Mouse (Mus musculus): ENCODE data around the gene Tcam1. TPM values are rescaled to one million over a fixed set of nuclear protein-coding genes. Genes with fewer than 3 reads are reported as not detected.

The Tcam1 gene
- total and polyA plus RNA-seq, 3 experiments: 4.6 to 8.9 TPM; not detected in 1

DNA sequence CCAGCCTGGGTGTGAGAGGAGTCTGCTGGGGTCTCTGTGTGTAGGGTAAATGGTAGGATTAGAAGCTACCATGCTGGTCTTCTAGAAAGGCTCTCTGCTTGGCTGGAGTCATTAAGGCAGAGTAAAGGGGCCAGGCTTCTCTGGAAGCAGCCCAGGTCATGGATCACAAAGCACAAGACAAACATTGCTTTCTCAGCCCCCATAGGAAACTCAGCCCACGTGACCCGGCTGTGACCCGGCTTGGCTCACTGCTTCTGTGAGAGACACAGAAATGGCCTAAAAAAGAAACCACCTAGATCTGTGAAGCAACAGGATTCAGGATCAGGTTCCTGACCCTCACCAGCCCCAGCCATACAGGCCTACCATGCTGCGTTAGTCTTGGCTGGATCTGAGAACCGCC, 48.4 kb downstream of the Tcam1 start:
- Histone ChIP-seq H3K9ac (ENCODE audit: control insufficient read depth, low read depth, low read length, poor library complexity, severe bottlenecking) (no peak overlapping the region), H3K79me2 (ENCODE audit: control insufficient read depth, insufficient read depth, low read length, poor library complexity) (no peaks in the 10 kb centered on the region), H3K27me3 (ENCODE audit: control insufficient read depth in 1 of 2, insufficient read depth in 2 of 2, low read length in 2 of 2) (no peaks in the 10 kb centered on the region; a peak in 2 of 4 replicates), H3K4me3 (ENCODE audit: control insufficient read depth in 1 of 2, insufficient read depth in 1 of 2, low read depth in 2 of 2, low read length in 2 of 2) (no peak overlapping the region), H3K27ac (ENCODE audit: control insufficient read depth, low read depth, low read length) (no peak overlapping the region), H3K4me1 (ENCODE audit: control insufficient read depth in 1 of 2, insufficient read depth in 2 of 2, low read length in 2 of 2) (peaks cover 0 to 24% of the 10 kb centered on the region in 2 experiments; a peak in 2 of 4 replicates), H3K36me3 (ENCODE audit: control insufficient read depth in 1 of 2, insufficient read depth in 2 of 2, low read length in 2 of 2) (peaks cover 0 to 12% of the 10 kb centered on the region in 2 experiments; a peak in 2 of 4 replicates), H3K9me3 (replicated peaks; ENCODE audit: insufficient read depth, low read length) (no peaks in the 10 kb centered on the region)
- no peak for DNase-seq (ENCODE audit: low read depth, low spot score)
- no peak for TF ChIP-seq ZNF384 (IDR thresholded peaks at IDR 0.05; ENCODE audit: low read depth, low read length)

DNA sequence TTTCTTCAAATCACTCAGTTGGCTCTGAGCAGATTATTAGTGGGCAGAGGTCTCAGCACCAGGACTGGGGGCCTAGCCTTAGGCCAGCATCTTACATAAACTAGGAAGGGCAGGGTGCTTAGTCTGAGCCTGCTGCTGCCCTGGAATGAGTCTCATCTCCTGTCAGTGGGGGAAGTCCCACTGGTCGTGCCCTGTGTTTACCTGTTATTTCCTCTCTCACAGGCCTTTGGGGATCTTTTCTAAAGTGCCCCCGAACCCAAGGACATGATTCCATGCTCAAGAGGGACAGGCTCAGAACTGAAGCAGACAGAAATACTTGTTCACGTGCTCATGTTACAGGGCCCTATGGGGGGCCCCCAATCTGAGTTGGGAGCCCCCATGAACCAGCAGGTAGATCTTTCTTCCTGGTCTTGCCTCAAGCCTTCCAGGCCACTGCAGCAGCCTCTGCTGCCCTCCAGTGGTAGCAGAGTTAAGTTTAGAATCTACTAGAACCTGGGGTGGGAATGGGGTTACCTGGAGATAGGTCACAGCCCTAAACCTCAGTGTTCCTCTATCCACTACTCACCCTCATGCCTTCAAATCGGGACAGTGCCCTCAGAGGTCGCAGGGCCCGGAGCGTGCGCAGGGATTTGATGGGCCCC, 49.2 kb downstream of the Tcam1 start:
- no peaks in the 10 kb centered on the region; a peak in 2 of 4 replicates for H3K27me3 ChIP-seq (ENCODE audit: control insufficient read depth in 1 of 2, insufficient read depth in 2 of 2, low read length in 2 of 2)
- DNase-seq (ENCODE audit: low read depth, low spot score): peak; percentile 73
- no peaks in the 10 kb centered on the region for H3K9me3 ChIP-seq (replicated peaks; ENCODE audit: insufficient read depth, low read length)
- no peak for TF ChIP-seq USF2 (IDR thresholded peaks at IDR 0.05; ENCODE audit: borderline replicate concordance in 1 of 2, insufficient read depth in 1 of 2, low read depth in 1 of 2, low read length in 2 of 2)
- TF ChIP-seq EP300 (IDR thresholded peaks at IDR 0.05; ENCODE audit: low read depth in 1 of 2, low read length in 2 of 2): 0 out of 4 replicates have a peak, but pooled peaks of 1 of the 2 experiments have one; percentile 6
- TF ChIP-seq CTCF (IDR thresholded peaks at IDR 0.05 in 2 of 3, conservative IDR thresholded peaks at IDR 0.05 in 1 of 3; ENCODE audit: control insufficient read depth in 1 of 3, insufficient read depth in 1 of 3, low read depth in 2 of 3, low read length in 3 of 3, poor library complexity in 1 of 3, severe bottlenecking in 1 of 3): peak; percentile 74 to 93 (median 93)
- TF ChIP-seq RAD21 (IDR thresholded peaks at IDR 0.05; ENCODE audit: low read depth, low read length): peak; percentile 90
- TF ChIP-seq TBP (IDR thresholded peaks at IDR 0.05; ENCODE audit: low read depth, low read length): no peak
- peak; percentile 90 for TF ChIP-seq SMC3 (IDR thresholded peaks at IDR 0.05; ENCODE audit: low read depth, low read length)
- TF ChIP-seq ELF1 (IDR thresholded peaks at IDR 0.05; ENCODE audit: low read depth, low read length): peak; percentile 44; the same call in 1 of the 2 replicates
- TF ChIP-seq MAFK (IDR thresholded peaks at IDR 0.05; ENCODE audit: borderline replicate concordance, low read depth, low read length): no peak
- 0 out of 2 replicates have a peak, but pooled peaks have one; percentile 20 for TF ChIP-seq TCF12 (IDR thresholded peaks at IDR 0.05; ENCODE audit: low read depth, low read length)
- TF ChIP-seq MYC (IDR thresholded peaks at IDR 0.05; ENCODE audit: low read depth, low read length): no peak
- peak; percentile 45; the same call in 1 of the 2 replicates for TF ChIP-seq HCFC1 (IDR thresholded peaks at IDR 0.05; ENCODE audit: low read depth, low read length)
- peak; percentile 80 for TF ChIP-seq ZC3H11A (IDR thresholded peaks at IDR 0.05; ENCODE audit: low read depth, low read length)
- no peak for TF ChIP-seq TAL1 (IDR thresholded peaks at IDR 0.05; ENCODE audit: low read length)
- TF ChIP-seq ZKSCAN1 (IDR thresholded peaks at IDR 0.05; ENCODE audit: low read depth, low read length): no peak
- no peak for TF ChIP-seq MXI1 (IDR thresholded peaks at IDR 0.05; ENCODE audit: low read depth, low read length)
- no peak for TF ChIP-seq USF1 (IDR thresholded peaks at IDR 0.05; ENCODE audit: low read depth, low read length)
- no peak for TF ChIP-seq NRF1 (IDR thresholded peaks at IDR 0.05; ENCODE audit: insufficient read depth, low read depth, low read length, poor library complexity, severe bottlenecking)
- no peak for TF ChIP-seq JUND (IDR thresholded peaks at IDR 0.05; ENCODE audit: low read depth, low read length)
- 0 out of 2 replicates have a peak, but pooled peaks have one; percentile 46 for TF ChIP-seq SIN3A (IDR thresholded peaks at IDR 0.05; ENCODE audit: low read length)
- peak; percentile 67; the same call in 1 of the 2 replicates for TF ChIP-seq MAZ (IDR thresholded peaks at IDR 0.05; ENCODE audit: low read depth, low read length)
- TF ChIP-seq MYB (IDR thresholded peaks at IDR 0.05; ENCODE audit: low read depth, low read length): 0 out of 2 replicates have a peak, but pooled peaks have one; percentile 29
- 0 out of 2 replicates have a peak, but pooled peaks have one; percentile 11 for TF ChIP-seq MEF2A (IDR thresholded peaks at IDR 0.05; ENCODE audit: extremely low read depth, insufficient replicate concordance, low read depth, low read length, poor library complexity, severe bottlenecking)
- no peak overlapping the region for H3K9ac ChIP-seq (ENCODE audit: control insufficient read depth, low read depth, low read length, poor library complexity, severe bottlenecking)
- no peak overlapping the region for H3K4me3 ChIP-seq (ENCODE audit: control insufficient read depth in 1 of 2, insufficient read depth in 1 of 2, low read depth in 2 of 2, low read length in 2 of 2)
- no peak overlapping the region for H3K27ac ChIP-seq (ENCODE audit: control insufficient read depth, low read depth, low read length)
- no peaks in the 10 kb centered on the region for H3K79me2 ChIP-seq (ENCODE audit: control insufficient read depth, insufficient read depth, low read length, poor library complexity)
- peaks cover 0 to 24% of the 10 kb centered on the region in 2 experiments; a peak in 2 of 4 replicates for H3K4me1 ChIP-seq (ENCODE audit: control insufficient read depth in 1 of 2, insufficient read depth in 2 of 2, low read length in 2 of 2)
- peaks cover 0 to 12% of the 10 kb centered on the region in 2 experiments; a peak in 2 of 4 replicates for H3K36me3 ChIP-seq (ENCODE audit: control insufficient read depth in 1 of 2, insufficient read depth in 2 of 2, low read length in 2 of 2)
